8 mouse cellular contexts compared by ENCODE assay signal in genomic region chr6:136930677-136931076, GRCm38 (mm10). TPM values are rescaled to one million over a fixed set of nuclear protein-coding genes. Genes with fewer than 3 reads are reported as not detected.
A peak's percentile ranks its signal among the peaks of the same experiment; 100 is the strongest.
DNase-seq lines count a peak whose midpoint lies in the region; ATAC-seq lines count a peak whose summit lies in the region.

No protein-coding gene starts in this region.

- no peak overlapping the region for H3K9ac ChIP-seq in embryonic facial prominence, embryonic 12.5 days
- H3K9ac ChIP-seq in hindbrain, embryonic 16.5 days (ENCODE audit: low read depth, low read length): no peak overlapping the region
- H3K9ac ChIP-seq in liver, embryonic 13.5 days: peak overlapping the region; percentile 49

- no peak overlapping the region for H3K4me3 ChIP-seq in embryonic facial prominence, embryonic 12.5 days
- no peak overlapping the region for H3K4me3 ChIP-seq in hindbrain, embryonic 16.5 days (ENCODE audit: low read length)
- H3K4me3 ChIP-seq in liver, embryonic 13.5 days (replicated peaks): 0 out of 2 replicates have a peak overlapping the region, but pooled peaks have one; percentile 8

- H3K27me3 ChIP-seq in embryonic facial prominence, embryonic 12.5 days: no peaks in the 10 kb centered on the region
- H3K27me3 ChIP-seq in hindbrain, embryonic 16.5 days (replicated peaks; ENCODE audit: control insufficient read depth, insufficient read depth, low read length): no peaks in the 10 kb centered on the region
- no peaks in the 10 kb centered on the region for H3K27me3 ChIP-seq in liver, embryonic 13.5 days

- H3K4me1 ChIP-seq in embryonic facial prominence, embryonic 12.5 days: peaks cover 3% of the 10 kb centered on the region
- H3K4me1 ChIP-seq in hindbrain, embryonic 16.5 days (ENCODE audit: control insufficient read depth, insufficient read depth, low read depth, low read length): no peaks in the 10 kb centered on the region
- peaks cover 32% of the 10 kb centered on the region for H3K4me1 ChIP-seq in liver, embryonic 13.5 days (replicated peaks)

- H3K9me3 ChIP-seq in embryonic facial prominence, embryonic 12.5 days: no peaks in the 10 kb centered on the region
- H3K9me3 ChIP-seq in hindbrain, embryonic 16.5 days (ENCODE audit: control insufficient read depth, low read length): no peaks in the 10 kb centered on the region
- no peaks in the 10 kb centered on the region for H3K9me3 ChIP-seq in liver, embryonic 13.5 days (replicated peaks)

- peak; percentile 87 for DNase-seq in T-cell, adult 2 months (ENCODE audit: low spot score)
- peak; percentile 30 for DNase-seq in liver, embryonic 13.5 days
- DNase-seq in natural killer cell, adult 2 months (ENCODE audit: low spot score in 2 of 2): peak; percentile 72 to 78
- no peak for DNase-seq in layer of hippocampus, postnatal 10 days (ENCODE audit: low spot score in 2 of 2)
- DNase-seq in cerebellum, adult 8-10 months: no peak
- DNase-seq in adrenal gland, postnatal 10 days: no peak

- peak overlapping the region; percentile 26; the same call in 1 of the 2 replicates for H3K4me2 ChIP-seq in embryonic facial prominence, embryonic 12.5 days (replicated peaks)
- no peak overlapping the region for H3K4me2 ChIP-seq in hindbrain, embryonic 16.5 days (ENCODE audit: low read length)
- H3K4me2 ChIP-seq in liver, embryonic 13.5 days: peak overlapping the region; percentile 48

- 24% methylated on average over 12 of the region's 12 CpGs for WGBS in embryonic facial prominence, embryonic 12.5 days
- 67% methylated on average over 12 of the region's 12 CpGs for WGBS in hindbrain, embryonic 16.5 days
- 6% methylated on average over 12 of the region's 12 CpGs for WGBS in liver, embryonic 13.5 days (ENCODE audit: insufficient replicate concordance)

- ATAC-seq in embryonic facial prominence, embryonic 12.5 days (ENCODE audit: insufficient number of reproducible peaks, insufficient read depth, low FRiP score, low TSS enrichment): peak; percentile 81
- peak; percentile 61 for ATAC-seq in hindbrain, embryonic 16.5 days
- ATAC-seq in liver, embryonic 13.5 days (ENCODE audit: low read depth): peak; percentile 99

- H3K36me3 ChIP-seq in embryonic facial prominence, embryonic 12.5 days: no peaks in the 10 kb centered on the region
- no peaks in the 10 kb centered on the region for H3K36me3 ChIP-seq in hindbrain, embryonic 16.5 days (ENCODE audit: control insufficient read depth, insufficient read depth, low read length)
- peaks cover 8% of the 10 kb centered on the region for H3K36me3 ChIP-seq in liver, embryonic 13.5 days

- H3K27ac ChIP-seq in embryonic facial prominence, embryonic 12.5 days: peak overlapping the region; percentile 56
- H3K27ac ChIP-seq in hindbrain, embryonic 16.5 days (ENCODE audit: low read depth, low read length): no peak overlapping the region
- peak overlapping the region; percentile 50 for H3K27ac ChIP-seq in liver, embryonic 13.5 days

RNA-seq across cellular contexts. Expression of gene Pde6h, which starts 7.0 kb away (rescaled TPM):
- polyA plus RNA-seq in embryonic facial prominence, embryonic 12.5 days (2016; fragmentation: Nextera tagmentation; extraction: Ambion mirVana): not detected in 2 replicates
- polyA plus RNA-seq in hindbrain, embryonic 16.5 days (2015; fragmentation: Nextera tagmentation; extraction: Ambion mirVana): 0.05 and 0.09 TPM in 2 replicates
- not detected in 2 replicates for polyA plus RNA-seq in liver, embryonic 13.5 days (2015; fragmentation: Nextera tagmentation; extraction: Ambion mirVana)
- 1 to 10 TPM in 1 of 2 experiments, under 1 TPM in 1; 0.71 to 1.3 TPM for total RNA-seq in layer of hippocampus, postnatal 10 days (2021)
- total RNA-seq in adrenal gland, postnatal 10 days (2021): under 1 TPM in 1 of 2 experiments, not detected in 1; 0.60 TPM

RNA-seq across cellular contexts. Expression of gene Erp27, which starts 8.7 kb away (rescaled TPM):
- polyA plus RNA-seq in embryonic facial prominence, embryonic 12.5 days (2016; fragmentation: Nextera tagmentation; extraction: Ambion mirVana): 0.19 and 0.55 TPM in 2 replicates
- 0.15 TPM in 1 of 2 replicates, not detected in the other for polyA plus RNA-seq in hindbrain, embryonic 16.5 days (2015; fragmentation: Nextera tagmentation; extraction: Ambion mirVana)
- 0.12 and 0.20 TPM in 2 replicates for polyA plus RNA-seq in liver, embryonic 13.5 days (2015; fragmentation: Nextera tagmentation; extraction: Ambion mirVana)
- total RNA-seq in layer of hippocampus, postnatal 10 days (2021): under 1 TPM; 0.57 to 0.76 TPM
- total RNA-seq in adrenal gland, postnatal 10 days (2021): under 1 TPM; 0.15 to 0.27 TPM

RNA-seq across cellular contexts. Expression of gene Arhgdib, which starts 11.0 kb away (rescaled TPM):
- polyA plus RNA-seq in embryonic facial prominence, embryonic 12.5 days (2016; fragmentation: Nextera tagmentation; extraction: Ambion mirVana): 51.1 and 58.5 TPM in 2 replicates
- 14.9 and 22.0 TPM in 2 replicates for polyA plus RNA-seq in hindbrain, embryonic 16.5 days (2015; fragmentation: Nextera tagmentation; extraction: Ambion mirVana)
- 107 and 116 TPM in 2 replicates for polyA plus RNA-seq in liver, embryonic 13.5 days (2015; fragmentation: Nextera tagmentation; extraction: Ambion mirVana)
- total RNA-seq in layer of hippocampus, postnatal 10 days (2021): 10 to 100 TPM; 17.4 to 18.4 TPM
- total RNA-seq in adrenal gland, postnatal 10 days (2021): 10 to 100 TPM; 43.0 to 44.5 TPM

RNA-seq across cellular contexts. Expression of gene Mgp, which starts 55.1 kb away (rescaled TPM):
- polyA plus RNA-seq in embryonic facial prominence, embryonic 12.5 days (2016; fragmentation: Nextera tagmentation; extraction: Ambion mirVana): 41.2 and 42.9 TPM in 2 replicates
- 28.6 and 31.5 TPM in 2 replicates for polyA plus RNA-seq in hindbrain, embryonic 16.5 days (2015; fragmentation: Nextera tagmentation; extraction: Ambion mirVana)
- polyA plus RNA-seq in liver, embryonic 13.5 days (2015; fragmentation: Nextera tagmentation; extraction: Ambion mirVana): 6.5 and 7.3 TPM in 2 replicates
- total RNA-seq in layer of hippocampus, postnatal 10 days (2021): 10 to 100 TPM; 15.1 to 26.3 TPM
- total RNA-seq in adrenal gland, postnatal 10 days (2021): 100 to 1,000 TPM; 187 to 232 TPM

Comparison
In these comparisons a context has a peak if more than half of its experiments do, and no peak if none do; other contexts are left out.
1. DNase-seq: peak in T-cell, adult 2 months (single experiment), liver, embryonic 13.5 days (single experiment) and natural killer cell, adult 2 months (2 of 2); none in layer of hippocampus, postnatal 10 days (0 of 2), cerebellum, adult 8-10 months (single experiment) and adrenal gland, postnatal 10 days (single experiment).
2. Peak in every context shown above with its lines, with median percentiles within 50 percentile points of each other: ATAC-seq.